Mouse (Mus musculus) liver, embryonic 12.5 days (tissue): Measurements from ENCODE around the gene Klc1. TPM values are rescaled to one million over a fixed set of nuclear protein-coding genes. Genes with fewer than 3 reads are reported as not detected.
"Not testable (repeated sequence)": the region's sequence is repeated elsewhere in the genome, so short reads cannot be mapped to it uniquely, and the experiment has no call there.

Experiments
- ATAC-seq: fragments of 200-750 bp; cut with Nextera tagmentation; 2 replicates; pipeline ENCODE4 v1.8.0; 2017; ENCODE audit warnings: moderate number of reproducible peaks, mild to moderate bottlenecking, moderate library complexity
- H3K27ac ChIP-seq: fragments of 300-500 bp; sonication (generic); 2 replicates; pipeline ENCODE4 v1.5.1; 2016; ENCODE audit warnings: mild to moderate bottlenecking
- H3K27me3 ChIP-seq: fragments of 300-500 bp; sonication (generic); replicated peaks from 2 replicates; pipeline ENCODE4 v1.6.1; 2016; ENCODE audit warnings: mild to moderate bottlenecking, moderate library complexity
- H3K36me3 ChIP-seq: fragments of 300-500 bp; sonication (generic); 2 replicates; pipeline ENCODE4 v1.6.1; 2016; ENCODE audit warnings: mild to moderate bottlenecking, moderate library complexity
- H3K4me1 ChIP-seq: fragments of 300-500 bp; sonication (generic); 2 replicates; pipeline ENCODE4 v1.6.1; 2016
- H3K4me2 ChIP-seq: fragments of 300-500 bp; sonication (generic); 2 replicates; pipeline ENCODE4 v1.6.1; 2016; ENCODE audit warnings: mild to moderate bottlenecking, moderate library complexity
- H3K4me3 ChIP-seq: fragments of 300-500 bp; sonication (generic); 2 replicates; pipeline ENCODE4 v1.5.1; 2016; ENCODE audit warnings: mild to moderate bottlenecking, moderate library complexity
- H3K9ac ChIP-seq: fragments of 300-500 bp; sonication (generic); 2 replicates; pipeline ENCODE4 v1.6.1; 2016; ENCODE audit warnings: mild to moderate bottlenecking, moderate library complexity
- H3K9me3 ChIP-seq: fragments of 300-500 bp; sonication (generic); replicated peaks from 2 replicates; pipeline ENCODE4 v1.6.1; 2016; ENCODE audit warnings: mild to moderate bottlenecking, moderate library complexity
- WGBS: fragments of 180-500 bp; shearing (Covaris S2); methylation state at CpG from one replicate; pipeline ENCODE4 v1.1.7; 2016; ENCODE audit not compliant: insufficient replicate concordance; 5-methylcytosine and 5-hydroxymethylcytosine counted together
- polyA plus RNA-seq: library from polyadenylated mRNA; unstranded; fragments of >200 nt; fragmentation: Nextera tagmentation; extraction: Ambion mirVana; gene quantifications from 2 replicates; pipeline ENCODE4 v1.2.1, GENCODE M21; 2016

The Klc1 gene
- polyA plus RNA-seq, 1 experiment from 2014 or later: 35.6 TPM

- WGBS: 45% methylated on average over 4 of the region's 4 CpGs
- Histone ChIP-seq H3K9me3 (no peaks in the 10 kb centered on the region), H3K4me2 (no peak overlapping the region), H3K27ac (no peak overlapping the region), H3K27me3 (no peaks in the 10 kb centered on the region), H3K4me1 (peaks cover 8% of the 10 kb centered on the region; the same call in 1 of the 2 replicates), H3K4me3 (no peak overlapping the region), H3K9ac (no peak overlapping the region), H3K36me3 (peaks cover 68% of the 10 kb centered on the region)
- ATAC-seq: no peak
These were observed 32.6 kb upstream of the Klc1 start for GRCm38 (mm10) chr12:111726122-111726463.

DNA sequence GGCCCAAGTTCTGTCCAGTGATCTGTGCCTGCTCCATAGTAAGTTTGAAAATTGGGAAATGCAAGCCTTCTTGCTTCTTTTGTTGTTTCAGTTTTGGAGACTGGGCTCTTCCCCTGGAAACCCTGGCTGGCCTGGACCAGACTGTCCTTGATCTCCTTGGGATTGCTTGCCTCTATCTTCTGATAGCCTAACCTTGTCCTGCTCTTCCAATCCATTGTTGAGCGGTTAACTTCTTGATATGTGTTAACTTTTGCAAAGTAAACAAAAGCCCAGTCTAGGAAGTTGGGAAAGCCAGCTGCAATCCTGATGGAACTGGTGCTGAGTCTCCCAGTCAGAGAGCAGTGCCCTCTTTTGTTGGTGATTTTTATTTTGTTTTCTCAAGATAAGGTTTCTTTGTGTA, 30.7 kb upstream of the Klc1 start:
- Histone ChIP-seq H3K27me3 (no peaks in the 10 kb centered on the region), H3K36me3 (peaks cover 73% of the 10 kb centered on the region), H3K9ac (no peak overlapping the region), H3K4me2 (no peak overlapping the region), H3K4me3 (no peak overlapping the region), H3K9me3 (no peaks in the 10 kb centered on the region), H3K27ac (no peak overlapping the region), H3K4me1 (peaks cover 21% of the 10 kb centered on the region)
- ATAC-seq: no peak
- WGBS: 79% methylated on average over 1 of the region's 1 CpGs

GRCm38 (mm10) chr12:111731822-111732807, 26.5 kb upstream of the Klc1 start:
- ATAC-seq: peak; percentile 84
- Histone ChIP-seq H3K4me2 (peak overlapping the region; percentile 38), H3K9me3 (no peaks in the 10 kb centered on the region), H3K4me3 (no peak overlapping the region), H3K36me3 (peaks cover 38% of the 10 kb centered on the region), H3K27ac (no peak overlapping the region), H3K4me1 (peaks cover 13% of the 10 kb centered on the region), H3K9ac (no peak overlapping the region), H3K27me3 (no peaks in the 10 kb centered on the region)
- 29% methylated on average over 30 of the region's 30 CpGs for WGBS

DNA sequence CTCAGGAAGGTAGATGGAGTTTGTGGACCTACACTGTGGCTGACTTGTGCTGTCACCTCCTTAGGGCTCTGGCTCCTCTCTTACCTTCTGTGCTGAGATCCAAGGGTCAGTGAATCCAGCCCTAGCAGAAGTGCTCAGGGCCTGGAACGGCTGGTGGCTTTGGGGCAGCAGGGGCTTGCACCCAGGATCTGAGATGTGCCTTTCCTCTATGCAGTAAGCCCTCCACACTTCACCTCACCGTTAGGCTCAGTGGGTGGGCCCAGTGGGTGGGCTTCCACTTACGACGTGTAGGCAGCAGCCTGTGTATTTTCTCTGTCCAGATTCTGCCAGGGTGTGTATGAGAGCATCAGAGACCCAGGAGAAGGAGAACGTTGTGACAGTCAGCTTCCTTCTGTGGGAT, 25.7 kb upstream of the Klc1 start:
- Histone ChIP-seq H3K4me1 (peaks cover 13% of the 10 kb centered on the region), H3K4me2 (no peak overlapping the region), H3K4me3 (no peak overlapping the region), H3K9me3 (no peaks in the 10 kb centered on the region), H3K36me3 (peaks cover 32% of the 10 kb centered on the region), H3K9ac (no peak overlapping the region), H3K27me3 (no peaks in the 10 kb centered on the region), H3K27ac (no peak overlapping the region)
- 72% methylated on average over 5 of the region's 5 CpGs for WGBS
- peak; percentile 23; the same call in 1 of the 2 replicates for ATAC-seq

GRCm38 (mm10) chr12:111734912-111735311, 23.7 kb upstream of the Klc1 start:
- peaks cover 16% of the 10 kb centered on the region for H3K36me3 ChIP-seq
- WGBS: 77% methylated on average over 3 of the region's 3 CpGs
- no peak for ATAC-seq
- H3K27me3 ChIP-seq: no peaks in the 10 kb centered on the region
- peaks cover 13% of the 10 kb centered on the region for H3K4me1 ChIP-seq
- no peak overlapping the region for H3K27ac ChIP-seq
- H3K4me3 ChIP-seq: no peak overlapping the region
- no peak overlapping the region for H3K9ac ChIP-seq
- H3K4me2 ChIP-seq: no peak overlapping the region
- no peaks in the 10 kb centered on the region for H3K9me3 ChIP-seq

DNA sequence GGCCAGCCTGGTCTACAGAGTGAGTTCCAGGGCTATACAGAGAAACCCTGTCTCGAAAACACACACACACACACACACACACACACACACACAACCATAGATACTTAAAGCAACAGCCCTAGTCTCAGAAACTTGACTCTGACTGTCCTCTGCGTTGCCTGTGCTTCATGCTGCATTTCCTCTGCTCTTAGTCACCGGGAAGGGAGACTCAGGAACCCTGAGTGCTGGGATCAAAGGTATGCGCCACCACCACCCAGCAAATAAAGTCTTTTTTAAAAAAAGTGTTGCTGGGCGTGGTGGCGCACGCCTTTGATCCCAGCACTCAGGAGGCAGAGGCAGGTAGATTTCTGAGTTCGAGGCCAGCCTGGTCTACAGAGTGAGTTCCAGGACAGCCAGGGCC, 22.0 kb upstream of the Klc1 start:
- not testable (repeated sequence) for H3K4me2 ChIP-seq, H3K9ac ChIP-seq, H3K27me3 ChIP-seq, ATAC-seq, H3K4me3 ChIP-seq, H3K9me3 ChIP-seq, H3K27ac ChIP-seq, H3K36me3 ChIP-seq
- WGBS: 76% methylated on average over 8 of the region's 8 CpGs
- peaks cover 13% of the 10 kb centered on the region for H3K4me1 ChIP-seq

DNA sequence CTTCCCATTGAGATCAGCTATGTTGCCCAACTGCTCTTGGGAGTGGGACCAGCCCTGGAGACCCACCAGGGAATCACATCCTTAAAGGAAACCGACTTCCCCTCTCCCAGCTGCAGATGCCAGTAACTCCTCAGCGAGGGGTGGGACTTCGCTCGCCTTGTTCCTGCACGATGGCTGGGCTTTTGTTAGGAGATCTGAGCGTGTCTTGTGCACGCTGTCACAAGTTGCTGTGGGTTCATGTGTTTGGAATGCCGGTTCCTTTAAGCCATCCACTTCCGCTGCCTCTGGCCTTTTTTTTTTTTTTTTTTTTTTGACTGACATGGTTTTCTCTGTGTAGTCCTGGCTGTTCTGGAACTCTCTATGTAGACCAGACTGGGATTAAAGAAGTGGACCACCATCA, 21.3 kb upstream of the Klc1 start:
- WGBS: 63% methylated on average over 9 of the region's 9 CpGs
- no peak for ATAC-seq
- H3K36me3 ChIP-seq: peaks cover 3% of the 10 kb centered on the region; the same call in 1 of the 2 replicates
- no peaks in the 10 kb centered on the region for H3K9me3 ChIP-seq
- H3K4me3 ChIP-seq: no peak overlapping the region
- no peaks in the 10 kb centered on the region for H3K27me3 ChIP-seq
- no peak overlapping the region for H3K27ac ChIP-seq
- H3K9ac ChIP-seq: no peak overlapping the region
- peaks cover 6% of the 10 kb centered on the region for H3K4me1 ChIP-seq
- H3K4me2 ChIP-seq: no peak overlapping the region

DNA sequence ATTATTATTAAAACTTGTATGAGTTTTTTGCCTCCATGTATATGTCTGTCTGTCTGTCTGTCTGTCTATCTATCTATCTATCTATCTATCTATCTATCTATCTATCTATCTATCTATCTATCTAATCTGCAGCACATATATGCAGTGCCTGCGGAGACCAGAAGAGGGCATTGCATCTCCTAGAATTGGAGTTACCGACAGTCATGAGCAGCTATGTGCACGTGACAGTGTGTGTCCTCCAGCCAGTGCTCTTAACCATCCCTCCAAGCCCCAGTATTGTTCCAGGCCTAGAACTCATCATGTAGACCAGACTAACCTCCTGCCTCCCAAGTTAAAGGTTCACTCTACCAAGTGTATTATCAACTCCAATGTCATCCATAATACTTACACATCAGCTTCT, 19.9 kb upstream of the Klc1 start:
- Histone ChIP-seq H3K36me3 (peaks cover under 1% of the 10 kb centered on the region; the same call in 1 of the 2 replicates), H3K27ac (no peak overlapping the region), H3K27me3 (no peaks in the 10 kb centered on the region), H3K9ac (no peak overlapping the region), H3K4me3 (no peak overlapping the region), H3K4me2 (no peak overlapping the region), H3K4me1 (no peaks in the 10 kb centered on the region), H3K9me3 (no peaks in the 10 kb centered on the region)
- ATAC-seq: no peak
- 33% methylated on average over 3 of the region's 3 CpGs for WGBS

- H3K36me3 ChIP-seq: no peaks in the 10 kb centered on the region; the same call in 1 of the 2 replicates
- no peak overlapping the region for H3K27ac ChIP-seq
- H3K4me1 ChIP-seq: peaks cover 11% of the 10 kb centered on the region
- H3K9me3 ChIP-seq: no peaks in the 10 kb centered on the region
- ATAC-seq: no peak
- no peak overlapping the region for H3K4me2 ChIP-seq
- 53% methylated on average over 8 of the region's 8 CpGs for WGBS
- H3K27me3 ChIP-seq: no peaks in the 10 kb centered on the region
- no peak overlapping the region for H3K9ac ChIP-seq
- H3K4me3 ChIP-seq: no peak overlapping the region
These were observed 17.3 kb upstream of the Klc1 start for GRCm38 (mm10) chr12:111741338-111741737.

GRCm38 (mm10) chr12:111743419-111743818, 15.2 kb upstream of the Klc1 start:
- H3K4me1 ChIP-seq: peaks cover 15% of the 10 kb centered on the region
- no peak overlapping the region for H3K27ac ChIP-seq
- H3K27me3 ChIP-seq: no peaks in the 10 kb centered on the region
- no peaks in the 10 kb centered on the region for H3K9me3 ChIP-seq
- H3K4me3 ChIP-seq: no peak overlapping the region
- no peaks in the 10 kb centered on the region; the same call in 1 of the 2 replicates for H3K36me3 ChIP-seq
- no peak overlapping the region for H3K4me2 ChIP-seq
- H3K9ac ChIP-seq: no peak overlapping the region
- 67% methylated on average over 2 of the region's 2 CpGs for WGBS
- ATAC-seq: no peak

GRCm38 (mm10) chr12:111743981-111744423, 14.6 kb upstream of the Klc1 start:
- no peak overlapping the region for H3K27ac ChIP-seq
- H3K27me3 ChIP-seq: no peaks in the 10 kb centered on the region
- no peak overlapping the region for H3K4me3 ChIP-seq
- no peaks in the 10 kb centered on the region; the same call in 1 of the 2 replicates for H3K36me3 ChIP-seq
- 64% methylated on average over 11 of the region's 11 CpGs for WGBS
- H3K9me3 ChIP-seq: no peaks in the 10 kb centered on the region
- ATAC-seq: no peak
- no peak overlapping the region for H3K4me2 ChIP-seq
- H3K4me1 ChIP-seq: peaks cover 15% of the 10 kb centered on the region
- no peak overlapping the region for H3K9ac ChIP-seq

- no peak overlapping the region for H3K4me2 ChIP-seq
- no peak overlapping the region for H3K27ac ChIP-seq
- 68% methylated on average over 6 of the region's 6 CpGs for WGBS
These were observed 13.4 kb upstream of the Klc1 start for GRCm38 (mm10) chr12:111745274-111745673.

More at GRCm38 (mm10) chr12:111745274-111745673, 13.4 kb upstream of the Klc1 start:
- Histone ChIP-seq H3K27me3 (no peaks in the 10 kb centered on the region), H3K4me3 (no peak overlapping the region), H3K4me1 (peaks cover 15% of the 10 kb centered on the region), H3K36me3 (no peaks in the 10 kb centered on the region), H3K9ac (no peak overlapping the region), H3K9me3 (no peaks in the 10 kb centered on the region)
- ATAC-seq: no peak
